Mouse (Mus musculus): ENCODE data around the gene Ginm1.
A peak's percentile ranks its signal among the peaks of the same experiment; 100 is the strongest.

The Ginm1 gene

GRCm38 (mm10) chr10:7792751-7793385 lies at the start of gene Ginm1, which contains the start of gene Ppil4:
Gene Ginm1, minus strand, starts transcription at chr10:7792824.
Gene Ppil4, plus strand, starts transcription at chr10:7792891.
- DNase-seq (ENCODE audit: low read depth): peak; percentile 85

DNA sequence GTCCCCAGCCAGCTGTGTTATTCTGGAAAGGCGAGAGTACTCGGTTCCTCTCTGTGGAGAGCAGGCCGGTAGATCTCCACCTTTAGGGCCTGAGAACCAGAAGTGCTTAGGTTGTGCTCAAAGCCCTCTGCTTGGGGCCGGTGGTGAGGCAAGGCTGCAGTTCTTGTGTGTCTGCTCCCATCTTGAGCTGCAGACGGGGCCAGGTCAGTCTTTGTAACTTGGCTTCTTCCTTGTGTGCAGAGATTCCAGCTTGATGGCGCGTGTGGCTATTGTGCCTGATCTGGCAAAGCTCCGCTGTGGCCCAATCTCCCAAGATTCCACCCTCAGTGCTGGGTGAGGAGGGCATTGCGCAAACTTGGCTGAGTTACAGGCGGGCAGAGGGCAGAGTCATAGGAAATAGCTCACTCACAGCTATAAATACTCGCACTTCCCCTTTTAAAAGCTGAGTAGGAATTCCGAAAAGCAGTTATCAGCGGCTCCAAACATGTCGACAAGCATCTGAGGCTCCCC lies 49.0 kb upstream of the Ginm1 start:
- DNase-seq (ENCODE audit: low read depth): peak; percentile 54

GRCm38 (mm10) chr10:7840785-7841184 lies 48.2 kb upstream of the Ginm1 start:
- no peak for DNase-seq (ENCODE audit: low read depth)

- no peak for DNase-seq (ENCODE audit: low read depth)
Measured at GRCm38 (mm10) chr10:7840353-7840733, 47.7 kb upstream of the Ginm1 start.

DNA sequence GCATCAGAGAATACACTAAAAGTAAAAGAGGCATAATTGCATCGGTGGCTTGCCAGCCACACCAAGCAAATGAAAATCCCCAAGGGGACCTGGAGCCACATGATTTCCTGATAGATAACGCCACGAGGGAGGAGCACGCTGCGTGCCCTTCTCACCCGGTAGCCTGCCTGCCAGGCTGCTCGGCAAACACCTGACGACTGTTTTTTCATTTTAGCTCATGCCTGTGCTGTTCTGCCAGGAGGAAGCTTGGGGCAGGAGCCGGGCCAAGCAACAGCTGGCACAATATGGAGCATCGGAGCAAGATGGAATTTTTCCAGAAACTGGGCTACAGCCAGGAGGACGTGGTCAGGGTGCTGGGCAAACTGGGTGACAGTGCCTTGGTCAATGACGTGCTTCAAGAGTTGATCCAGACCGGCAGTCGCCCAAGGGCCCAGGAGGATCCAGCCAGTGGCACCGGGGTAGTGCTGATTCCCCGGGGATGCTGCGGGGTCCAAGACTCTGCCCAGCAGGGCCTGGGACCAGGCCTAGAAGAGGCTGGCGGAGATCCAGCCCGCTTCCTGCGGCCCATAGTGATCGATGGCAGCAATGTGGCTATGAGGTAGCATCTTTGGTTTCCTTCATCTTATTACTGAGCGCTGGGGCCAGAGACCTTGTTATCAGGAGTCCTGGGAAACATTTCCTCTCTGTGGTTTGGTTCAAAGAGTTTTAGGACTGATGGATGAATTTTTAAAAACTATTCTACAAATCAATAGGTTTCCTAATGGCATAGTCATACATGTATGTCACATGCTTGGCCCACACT lies 47.1 kb upstream of the Ginm1 start:
- no peak for DNase-seq (ENCODE audit: low read depth)

- DNase-seq (ENCODE audit: low read depth): no peak
Measured at GRCm38 (mm10) chr10:7838874-7839421, 46.3 kb upstream of the Ginm1 start.

GRCm38 (mm10) chr10:7838036-7838435 lies 45.4 kb upstream of the Ginm1 start:
- no peak for DNase-seq (ENCODE audit: low read depth)

GRCm38 (mm10) chr10:7837446-7837845 lies 44.8 kb upstream of the Ginm1 start:
- DNase-seq (ENCODE audit: low read depth): no peak

- DNase-seq (ENCODE audit: low read depth): no peak
Measured at GRCm38 (mm10) chr10:7836902-7837301, 44.3 kb upstream of the Ginm1 start.

- no peak for DNase-seq (ENCODE audit: low read depth)
Measured at GRCm38 (mm10) chr10:7834671-7835225, 42.1 kb upstream of the Ginm1 start.

DNA sequence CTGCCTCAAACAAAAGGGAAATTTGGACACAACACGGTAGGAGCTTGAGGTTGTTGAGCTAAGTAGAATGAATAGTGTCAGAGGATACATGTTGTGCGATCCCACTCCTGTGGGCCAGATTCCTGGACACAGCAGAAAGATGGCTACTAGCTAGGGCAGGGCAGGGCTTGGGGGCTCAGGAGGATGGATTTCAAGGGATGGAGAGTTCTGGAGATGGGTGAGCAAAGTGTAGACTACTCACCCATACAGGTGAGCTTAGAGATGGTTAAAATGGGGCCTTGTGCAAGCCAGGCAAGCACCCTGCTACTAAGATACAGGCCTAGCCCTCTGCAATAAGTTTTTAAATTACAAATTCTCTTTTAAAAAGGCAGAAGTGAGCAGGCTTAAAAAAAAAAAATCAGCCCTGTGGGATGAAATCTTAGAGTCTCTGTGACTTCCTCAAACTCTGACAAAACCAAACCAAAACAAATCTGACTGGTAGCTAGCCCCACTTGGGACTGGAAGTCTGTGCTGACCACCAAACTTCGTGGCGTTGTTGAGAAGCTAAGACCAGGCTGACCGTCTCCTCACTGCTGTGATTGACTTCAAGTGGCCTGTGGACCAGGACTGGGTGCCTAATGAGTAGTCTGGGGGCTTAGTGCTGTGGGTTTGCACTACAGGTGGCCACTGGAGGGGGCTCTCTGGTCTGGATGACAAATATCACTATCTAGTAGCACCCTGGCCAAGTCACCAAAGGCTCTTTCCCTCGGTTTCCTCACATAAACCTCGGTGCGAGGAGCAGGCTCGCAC lies 40.9 kb upstream of the Ginm1 start:
- no peak for DNase-seq (ENCODE audit: low read depth)

- no peak for DNase-seq (ENCODE audit: low read depth)
Measured at GRCm38 (mm10) chr10:7832171-7832676, 39.6 kb upstream of the Ginm1 start, which contains the start of gene Zc3h12d. Gene Zc3h12d, plus strand, starts transcription at chr10:7832470.

GRCm38 (mm10) chr10:7826106-7826505 lies 33.5 kb upstream of the Ginm1 start:
- DNase-seq (ENCODE audit: low read depth): no peak

DNA sequence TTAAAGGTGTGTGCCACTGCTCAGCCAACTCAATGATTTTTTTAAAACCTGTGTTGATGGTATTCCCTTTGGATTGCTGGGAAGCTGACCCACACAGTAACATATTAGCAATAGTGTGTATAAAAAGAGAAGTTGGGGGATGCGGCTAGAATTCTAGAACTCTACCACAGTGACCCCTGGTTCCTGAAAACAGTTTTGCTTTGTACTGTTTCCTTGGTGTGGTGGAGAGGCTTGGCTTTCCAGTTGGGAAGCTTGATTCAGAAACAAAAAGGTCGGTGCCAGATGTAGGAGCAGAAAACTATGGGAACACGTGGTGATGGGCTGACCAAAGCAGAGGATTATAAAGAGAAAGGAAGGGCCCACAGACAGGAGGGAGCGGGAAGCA lies 32.6 kb upstream of the Ginm1 start:
- no peak for DNase-seq (ENCODE audit: low read depth)

DNA sequence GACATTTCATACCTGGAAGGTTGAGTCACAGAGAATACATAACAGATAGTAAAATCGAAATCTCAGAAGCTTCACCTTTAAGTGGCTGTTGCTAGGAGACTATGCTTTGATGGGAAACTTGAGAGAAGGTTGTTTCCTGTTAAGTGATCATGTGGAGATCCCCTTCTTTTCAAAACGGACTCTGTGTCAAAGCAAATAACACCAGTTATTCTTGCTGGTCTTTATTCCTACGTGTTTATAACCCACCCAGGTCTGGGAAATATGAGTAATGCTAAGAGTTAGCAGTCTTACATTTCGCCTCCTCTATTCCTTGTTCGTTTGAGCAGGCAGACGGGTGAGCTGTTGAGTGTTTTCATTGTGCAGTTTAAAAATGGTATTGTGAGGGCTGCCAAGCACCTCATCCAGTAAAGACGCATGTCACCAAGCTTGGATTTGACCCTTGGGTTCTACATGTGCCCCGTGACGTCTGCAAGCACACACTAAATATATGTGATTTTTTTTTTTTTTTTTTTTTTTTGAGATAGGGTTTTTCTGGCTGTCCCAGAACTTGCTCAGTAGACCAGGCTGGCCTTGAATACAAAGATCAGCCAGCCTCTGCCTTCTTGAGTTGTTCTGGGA lies 32.1 kb upstream of the Ginm1 start:
- DNase-seq (ENCODE audit: low read depth): no peak

- DNase-seq (ENCODE audit: low read depth): no peak
Measured at GRCm38 (mm10) chr10:7821981-7822380, 29.4 kb upstream of the Ginm1 start.

- DNase-seq (ENCODE audit: low read depth): no peak
Measured at GRCm38 (mm10) chr10:7820171-7820570, 27.5 kb upstream of the Ginm1 start.

DNA sequence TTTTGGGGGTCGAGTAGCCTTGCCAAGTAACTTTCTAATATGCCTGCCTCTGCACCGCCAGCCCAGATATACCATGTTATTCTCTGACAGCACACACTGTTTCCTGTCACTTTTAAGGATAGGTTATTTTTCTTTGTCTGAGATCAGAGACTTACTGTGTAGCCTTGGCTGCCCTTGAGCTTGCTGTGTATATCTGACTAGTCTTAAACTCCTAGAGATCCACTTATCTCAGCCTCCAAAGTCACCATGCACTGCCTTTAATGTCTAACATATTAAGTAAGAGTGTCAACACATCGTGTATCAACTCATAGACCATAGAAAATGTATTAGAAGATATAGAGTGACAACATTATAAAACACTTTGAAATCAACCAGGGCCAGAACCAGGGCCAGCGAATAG lies 27.0 kb upstream of the Ginm1 start:
- no peak for DNase-seq (ENCODE audit: low read depth)

DNA sequence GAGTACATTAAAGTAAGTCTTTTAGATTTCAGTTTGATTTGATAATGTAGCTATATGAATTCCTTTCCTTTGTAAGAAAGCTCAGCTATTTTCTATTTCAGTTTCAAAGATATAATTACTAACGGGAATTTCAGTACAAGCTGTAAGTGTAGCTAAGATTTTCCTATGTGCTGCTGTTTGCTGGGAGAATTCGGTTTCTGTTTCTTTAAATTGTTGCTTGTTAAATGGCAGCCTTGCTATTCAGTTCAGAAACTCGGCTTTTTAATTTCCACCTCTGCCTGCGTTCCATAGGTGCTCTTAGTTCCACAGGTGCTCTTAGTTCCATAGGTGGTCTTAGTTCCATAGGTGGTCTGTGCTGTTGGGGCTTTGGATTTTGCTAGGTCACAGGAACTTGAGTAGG lies 26.5 kb upstream of the Ginm1 start:
- no peak for DNase-seq (ENCODE audit: low read depth)

DNA sequence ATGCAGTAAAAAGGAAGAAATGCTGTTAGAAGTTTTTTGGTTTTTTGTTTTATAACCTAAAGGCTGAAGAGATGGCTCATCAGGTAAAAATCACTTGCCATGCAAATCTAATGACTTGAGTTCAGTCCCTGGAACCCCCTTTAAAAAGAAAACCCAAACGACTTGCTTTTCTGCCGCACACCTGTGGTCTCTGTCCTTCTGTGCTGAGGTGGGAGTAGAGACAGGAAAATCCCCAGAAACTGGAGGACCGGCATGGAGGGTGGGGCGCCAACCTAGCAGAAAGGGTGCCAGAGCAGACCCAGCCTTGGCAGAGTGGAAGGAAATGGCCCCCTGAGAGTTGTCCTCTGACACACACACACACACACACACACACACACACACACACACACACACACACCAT lies 26.1 kb upstream of the Ginm1 start:
- DNase-seq (ENCODE audit: low read depth): no peak

DNA sequence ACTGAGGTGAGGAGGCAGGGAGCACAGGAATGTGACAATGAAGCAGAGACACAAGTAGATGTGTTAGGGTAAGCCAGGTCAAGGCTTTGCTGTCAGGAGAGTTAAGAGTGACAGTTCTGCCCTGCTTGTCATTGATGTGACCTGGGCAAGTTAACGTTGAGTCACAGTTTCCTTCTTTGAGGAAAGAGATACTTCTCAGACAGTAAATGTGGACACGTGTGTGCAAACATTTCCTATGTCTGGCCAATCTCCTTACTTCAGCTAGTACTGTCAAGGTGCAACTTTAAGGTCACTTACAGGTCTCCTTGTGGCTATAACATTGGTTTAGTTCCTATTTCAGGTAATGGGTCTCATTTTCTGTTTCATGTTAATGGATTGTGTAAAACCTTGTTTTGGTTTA lies 23.9 kb upstream of the Ginm1 start:
- DNase-seq (ENCODE audit: low read depth): no peak

Data from c-Kit-positive CD71-negative TER-119-negative erythroid progenitor cells, embryonic 14.5 days (primary cell).